Mouse (Mus musculus) lung, adult 2 months (tissue): ENCODE measurements around the gene Taf9.

ENCODE experiments used
- CTCF ChIP-seq: fragments of 200-500 bp; IDR thresholded peaks from 2 replicates; pipeline ENCODE4 v1.5.1; 2011; ENCODE audit warnings: mild to moderate bottlenecking, low read length, control low read depth; ENCODE audit not compliant: insufficient read depth
- POLR2A ChIP-seq: fragments of 200-500 bp; IDR thresholded peaks from 2 replicates; pipeline ENCODE4 v1.6.1; 2011; ENCODE audit warnings: low read depth, mild to moderate bottlenecking, control low read depth, low read length, borderline replicate concordance; ENCODE audit errors: extremely low read depth

- TF ChIP-seq CTCF (no peak), POLR2A (no peak)
These were observed at the start of gene Taf9 for GRCm38 (mm10) chr13:100651439-100652186.
